Mouse (Mus musculus) hindbrain, embryonic 10.5 days (tissue): ENCODE measurements around the gene Elane. TPM values are rescaled to one million over a fixed set of nuclear protein-coding genes. Genes with fewer than 3 reads are reported as not detected.

Experiments
- DNase-seq: peaks from one replicate; pipeline ENCODE4 v3.0.0-alpha.2; 2017; ENCODE audit warnings: low spot score
- H3K27ac ChIP-seq: fragments of 300-500 bp; sonication (generic); 2 replicates; pipeline ENCODE4 v1.5.1; 2016; ENCODE audit warnings: mild to moderate bottlenecking, moderate library complexity
- H3K27me3 ChIP-seq: fragments of 300-500 bp; sonication (generic); 2 replicates; pipeline ENCODE4 v1.6.1; 2016; ENCODE audit warnings: mild to moderate bottlenecking; ENCODE audit not compliant: poor library complexity, insufficient read depth, severe bottlenecking
- H3K36me3 ChIP-seq: fragments of 300-500 bp; sonication (generic); 2 replicates; pipeline ENCODE4 v1.6.1; 2016; ENCODE audit warnings: mild to moderate bottlenecking, moderate library complexity
- H3K4me1 ChIP-seq: fragments of 300-500 bp; sonication (generic); replicated peaks from 2 replicates; pipeline ENCODE4 v1.6.1; 2016; ENCODE audit warnings: mild to moderate bottlenecking
- H3K4me3 ChIP-seq: fragments of 300-500 bp; sonication (generic); 2 replicates; pipeline ENCODE4 v1.5.1; 2016; ENCODE audit warnings: mild to moderate bottlenecking, moderate library complexity
- H3K9me3 ChIP-seq: fragments of 300-500 bp; sonication (generic); 2 replicates; pipeline ENCODE4 v1.6.1; 2016; ENCODE audit warnings: mild to moderate bottlenecking, moderate library complexity
- WGBS: fragments of 180-500 bp; shearing (Covaris S2); methylation state at CpG from one replicate; pipeline ENCODE4 v1.1.7; 2016; 5-methylcytosine and 5-hydroxymethylcytosine counted together
- polyA plus RNA-seq: library from polyadenylated mRNA; unstranded; fragments of >200 nt; fragmentation: Nextera tagmentation; extraction: Ambion mirVana; gene quantifications from 2 replicates; pipeline ENCODE4 v1.2.1, GENCODE M21; 2016

Gene Elane
- polyA plus RNA-seq, 1 experiment from 2014 or later = not detected

GRCm38 (mm10) chr10:79924998-79925784, 39.1 kb downstream of the Elane start:
- Histone ChIP-seq H3K27ac (no peak overlapping the region), H3K36me3 (peaks cover under 1% of the 10 kb centered on the region; the same call in 1 of the 2 replicates), H3K9me3 (no peaks in the 10 kb centered on the region), H3K27me3 (peaks cover 58% of the 10 kb centered on the region), H3K4me1 (peaks cover 65% of the 10 kb centered on the region), H3K4me3 (peak overlapping the region; percentile 18; the same call in 1 of the 2 replicates)
- peak; percentile 90 for DNase-seq
- WGBS = 10% methylated on average over 29 of the region's 29 CpGs

DNA sequence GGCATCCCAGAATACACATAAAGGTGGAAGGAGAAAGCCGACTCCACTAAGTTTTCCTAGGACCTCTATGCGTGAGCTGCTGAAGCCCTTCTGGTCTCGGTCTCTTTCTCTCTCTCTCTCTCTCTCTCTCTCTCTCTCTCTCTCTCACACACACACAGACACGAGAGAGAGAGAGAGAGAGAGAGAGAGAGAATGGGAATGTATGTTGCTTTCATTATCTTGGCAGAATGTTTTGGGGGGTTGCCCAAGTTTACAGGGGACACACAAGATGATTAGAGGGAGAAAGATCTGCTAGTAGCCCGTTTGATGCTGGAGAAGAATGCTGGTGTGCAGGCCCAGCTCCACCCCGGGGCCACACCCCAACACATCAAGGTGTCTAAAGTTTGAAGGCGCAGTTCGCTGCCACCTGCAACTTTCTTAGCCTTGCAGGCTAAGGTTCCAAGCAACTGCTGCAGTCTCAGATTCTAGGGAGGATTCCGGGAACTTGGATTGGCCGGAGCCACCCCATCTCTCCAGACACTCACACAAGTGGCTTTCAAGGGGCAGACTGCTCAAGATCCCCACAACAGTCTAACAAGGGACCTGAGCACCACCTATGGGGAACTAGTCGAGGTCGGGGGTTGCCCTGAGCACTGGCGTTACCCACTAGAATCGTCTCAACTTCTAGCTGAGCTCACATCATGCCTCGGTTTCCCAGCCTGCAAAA, 39.9 kb downstream of the Elane start:
- 14% methylated on average over 15 of the region's 15 CpGs for WGBS
- no peak for DNase-seq
- Histone ChIP-seq H3K27me3 (peaks cover 58% of the 10 kb centered on the region), H3K9me3 (no peaks in the 10 kb centered on the region), H3K4me3 (peak overlapping the region; percentile 95), H3K27ac (peak overlapping the region; percentile 96), H3K36me3 (peaks cover 8% of the 10 kb centered on the region), H3K4me1 (peaks cover 65% of the 10 kb centered on the region)

GRCm38 (mm10) chr10:79926491-79927323, 40.7 kb downstream of the Elane start, which contains the start of gene Arid3a:
Gene Arid3a (plus strand): TSS chr10:79927043.
- Histone ChIP-seq H3K4me3 (peak within 1 kb of the TSS; percentile 95), H3K9me3 (no peaks in the 10 kb centered on the region), H3K27me3 (peaks cover 58% of the 10 kb centered on the region), H3K4me1 (peaks cover 65% of the 10 kb centered on the region), H3K36me3 (peaks cover 16% of the 10 kb centered on the region), H3K27ac (peak within 1 kb of the TSS; percentile 96)
- under 1% methylated on average over 63 of the region's 63 CpGs for WGBS
- DNase-seq = peak; percentile 90

- Histone ChIP-seq H3K27ac (peak overlapping the region; percentile 96), H3K4me3 (peak overlapping the region; percentile 95), H3K9me3 (no peaks in the 10 kb centered on the region), H3K36me3 (peaks cover 24% of the 10 kb centered on the region), H3K27me3 (peaks cover 58% of the 10 kb centered on the region), H3K4me1 (peaks cover 71% of the 10 kb centered on the region)
- no peak for DNase-seq
- WGBS = under 1% methylated on average over 54 of the region's 54 CpGs
Measured at GRCm38 (mm10) chr10:79927324-79928029, 41.4 kb downstream of the Elane start.

DNA sequence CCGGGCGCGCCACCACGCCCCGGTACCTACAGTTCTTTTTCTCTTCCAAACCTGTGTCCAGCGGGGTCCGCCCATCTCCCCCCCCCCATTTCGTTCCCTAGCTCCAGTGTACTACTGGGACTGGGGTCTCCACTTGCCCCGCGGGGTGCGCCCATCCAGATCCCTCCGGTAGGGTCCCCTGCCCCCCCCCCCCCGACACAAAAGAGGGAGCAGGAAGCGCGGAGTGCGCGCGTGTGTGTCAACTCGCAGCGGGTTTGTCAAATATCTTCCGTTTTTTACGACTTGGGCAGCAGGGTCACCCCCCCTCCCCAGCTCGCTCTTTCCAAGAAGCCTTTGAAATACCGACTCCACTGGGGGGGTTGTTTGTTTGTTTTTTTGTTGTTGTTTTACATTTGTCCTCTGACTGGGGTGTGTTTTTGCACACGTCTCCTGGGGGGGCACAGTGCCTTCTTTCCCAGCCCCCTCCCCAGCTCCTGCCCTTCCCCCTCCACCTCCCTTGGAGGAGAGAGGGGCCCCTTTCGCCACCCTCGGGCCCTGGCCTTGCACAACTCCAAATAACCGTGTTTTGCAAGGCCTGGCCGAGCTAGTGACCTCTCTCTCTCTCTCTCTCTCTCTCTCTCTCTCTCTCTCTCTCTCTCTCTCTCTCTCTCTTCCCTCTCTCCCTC, 42.1 kb downstream of the Elane start:
- Histone ChIP-seq H3K36me3 (peaks cover 30% of the 10 kb centered on the region), H3K27ac (peak overlapping the region; percentile 96), H3K9me3 (no peaks in the 10 kb centered on the region), H3K4me1 (peaks cover 77% of the 10 kb centered on the region), H3K27me3 (peaks cover 58% of the 10 kb centered on the region), H3K4me3 (peak overlapping the region; percentile 95)
- under 1% methylated on average over 29 of the region's 29 CpGs for WGBS
- DNase-seq = peak; percentile 66

GRCm38 (mm10) chr10:79928907-79929701, 43.1 kb downstream of the Elane start:
- peak overlapping the region; percentile 96 for H3K27ac ChIP-seq
- H3K4me3 ChIP-seq = peak overlapping the region; percentile 95
- peaks cover 87% of the 10 kb centered on the region for H3K4me1 ChIP-seq
- 23% methylated on average over 9 of the region's 9 CpGs for WGBS
- no peak for DNase-seq
- H3K36me3 ChIP-seq = peaks cover 38% of the 10 kb centered on the region
- no peaks in the 10 kb centered on the region for H3K9me3 ChIP-seq
- H3K27me3 ChIP-seq = peaks cover 58% of the 10 kb centered on the region

DNA sequence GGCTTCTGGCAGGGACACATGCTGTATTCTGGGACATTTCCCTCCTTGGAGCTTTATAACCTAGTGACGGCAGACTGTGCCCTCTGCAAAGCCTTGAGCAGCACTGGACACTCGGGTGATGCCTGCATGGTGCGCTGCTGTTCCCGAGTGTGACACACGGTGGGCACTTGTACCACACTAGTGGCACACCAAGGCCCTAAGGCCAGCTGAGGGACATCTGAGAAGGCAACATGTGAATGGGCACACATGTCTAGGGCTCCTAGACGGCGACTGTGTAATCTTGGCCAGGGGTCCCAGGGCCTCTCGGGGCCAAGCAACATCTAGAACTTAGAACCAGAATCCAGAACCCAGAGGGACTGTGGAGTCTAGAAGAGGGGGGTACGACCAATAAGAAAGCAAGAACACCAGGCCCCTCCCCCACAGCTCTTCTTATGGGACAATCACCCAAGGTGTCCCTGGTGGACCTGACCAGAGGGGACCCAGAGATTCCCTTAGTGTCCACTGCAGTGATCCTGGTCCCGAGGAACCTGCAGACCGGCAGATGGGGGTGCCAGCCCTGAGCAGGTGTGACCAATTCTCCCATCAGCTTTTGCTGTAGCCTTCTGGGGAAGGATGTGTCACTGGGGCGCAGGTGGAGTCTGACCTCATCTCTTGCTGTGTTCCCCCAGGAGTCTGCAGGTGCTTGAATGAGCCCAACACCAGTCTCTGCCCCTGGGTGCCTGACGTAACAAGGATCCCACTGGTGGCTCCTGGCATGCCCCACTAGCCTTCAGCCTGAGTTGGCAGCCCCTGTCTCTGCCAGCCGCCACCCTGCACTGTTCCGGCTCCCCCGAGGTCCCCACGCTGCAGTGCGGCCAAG, 44.1 kb downstream of the Elane start:
- 89% methylated on average over 18 of the region's 18 CpGs for WGBS
- H3K27me3 ChIP-seq = peaks cover 66% of the 10 kb centered on the region
- no peak for DNase-seq
- H3K4me3 ChIP-seq = peak overlapping the region; percentile 95
- peak overlapping the region; percentile 96 for H3K27ac ChIP-seq
- no peaks in the 10 kb centered on the region for H3K9me3 ChIP-seq
- H3K4me1 ChIP-seq = peaks cover 98% of the 10 kb centered on the region
- H3K36me3 ChIP-seq = peaks cover 48% of the 10 kb centered on the region

GRCm38 (mm10) chr10:79930826-79931186, 44.8 kb downstream of the Elane start:
- WGBS = 85% methylated on average over 16 of the region's 16 CpGs
- H3K4me3 ChIP-seq = peak overlapping the region; percentile 95; the same call in 1 of the 2 replicates

DNA sequence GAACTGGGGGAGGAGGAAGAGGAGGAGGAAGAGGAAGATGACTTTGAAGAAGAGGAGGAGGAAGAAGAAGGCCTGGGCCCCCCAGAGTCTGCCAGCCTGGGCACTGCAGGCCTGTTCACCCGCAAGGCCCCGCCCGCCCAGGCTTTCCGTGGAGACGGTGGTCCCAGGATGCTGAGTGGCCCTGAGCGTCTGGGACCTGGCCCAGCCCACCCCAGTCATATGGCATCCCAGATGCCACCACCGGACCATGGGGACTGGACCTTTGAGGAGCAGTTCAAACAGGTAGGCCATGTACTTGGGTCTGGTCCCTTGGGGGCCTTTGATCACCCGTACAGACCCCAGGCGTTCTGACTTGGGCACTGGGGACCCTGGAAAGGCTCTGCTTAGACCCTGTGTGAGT, 45.8 kb downstream of the Elane start:
- Histone ChIP-seq H3K27me3 (peaks cover 73% of the 10 kb centered on the region), H3K4me3 (0 out of 2 replicates have a peak overlapping the region, but pooled peaks have one; percentile 6), H3K27ac (peak overlapping the region; percentile 81), H3K4me1 (peaks cover 98% of the 10 kb centered on the region), H3K9me3 (no peaks in the 10 kb centered on the region), H3K36me3 (peaks cover 62% of the 10 kb centered on the region)
- WGBS = 85% methylated on average over 9 of the region's 9 CpGs
- no peak for DNase-seq

More at GRCm38 (mm10) chr10:79930826-79931186, 44.8 kb downstream of the Elane start:
- Histone ChIP-seq H3K9me3 (no peaks in the 10 kb centered on the region), H3K4me1 (peaks cover 99% of the 10 kb centered on the region), H3K36me3 (peaks cover 54% of the 10 kb centered on the region), H3K27ac (peak overlapping the region; percentile 18; the same call in 1 of the 2 replicates), H3K27me3 (peaks cover 70% of the 10 kb centered on the region)
- DNase-seq = no peak

DNA sequence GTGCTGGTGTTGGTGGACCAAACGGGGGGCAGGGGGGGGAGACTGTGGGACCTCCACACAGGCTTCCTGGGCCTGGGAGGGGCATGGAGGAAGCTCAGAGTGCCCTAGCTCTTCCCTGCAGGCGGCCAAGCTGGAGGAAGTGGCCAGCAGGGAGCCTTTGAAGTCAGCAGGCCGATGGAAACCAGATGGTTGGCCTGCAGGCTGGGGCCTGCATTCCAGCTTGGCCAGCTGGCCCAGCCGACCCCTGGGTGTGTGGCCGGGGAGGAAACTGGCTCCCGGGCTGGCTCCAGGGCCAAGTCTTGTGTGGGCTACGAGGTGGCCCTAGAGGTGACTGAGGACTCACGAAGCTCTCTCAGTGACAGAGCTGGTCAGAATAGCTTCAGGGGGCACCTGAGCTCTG, 46.7 kb downstream of the Elane start:
- H3K4me3 ChIP-seq = peak overlapping the region; percentile 29
- H3K27me3 ChIP-seq = peaks cover 82% of the 10 kb centered on the region
- peaks cover 99% of the 10 kb centered on the region for H3K4me1 ChIP-seq
- peak overlapping the region; percentile 81 for H3K27ac ChIP-seq
- no peaks in the 10 kb centered on the region for H3K9me3 ChIP-seq
- 8% methylated on average over 8 of the region's 8 CpGs for WGBS
- DNase-seq = peak; percentile 76
- H3K36me3 ChIP-seq = peaks cover 70% of the 10 kb centered on the region
